Mouse (Mus musculus): ENCODE data around the gene Rex1bd. TPM values are rescaled to one million over a fixed set of nuclear protein-coding genes. Genes with fewer than 3 reads are reported as not detected.

The Rex1bd gene
- polyA plus RNA-seq, 1 experiment from 2014 or later = 121 TPM

Other genes starting within 250 kb of the Rex1bd start
- 27.7 and 31.5 TPM in 2 replicates for gene Homer3, start 223.9 kb downstream of the Rex1bd start, polyA plus RNA-seq (2015; fragmentation: Nextera tagmentation; extraction: Ambion mirVana)
- gene Ddx49, start 204.3 kb downstream of the Rex1bd start, polyA plus RNA-seq (2015; fragmentation: Nextera tagmentation; extraction: Ambion mirVana) = 45.8 and 52.7 TPM in 2 replicates
- 331 and 429 TPM in 2 replicates for gene Cope, start 204.2 kb downstream of the Rex1bd start, polyA plus RNA-seq (2015; fragmentation: Nextera tagmentation; extraction: Ambion mirVana)
- 3.6 TPM in 2 replicates for gene Cers1, start 191.0 kb downstream of the Rex1bd start, polyA plus RNA-seq (2015; fragmentation: Nextera tagmentation; extraction: Ambion mirVana)
- 0.38 and 1.4 TPM in 2 replicates for gene Gdf1, start 176.9 kb downstream of the Rex1bd start, polyA plus RNA-seq (2015; fragmentation: Nextera tagmentation; extraction: Ambion mirVana)
- gene Upf1, start 153.5 kb downstream of the Rex1bd start, polyA plus RNA-seq (2015; fragmentation: Nextera tagmentation; extraction: Ambion mirVana) = 14.6 and 15.7 TPM in 2 replicates
- 0.39 and 0.82 TPM in 2 replicates for gene Comp, start 133.2 kb downstream of the Rex1bd start, polyA plus RNA-seq (2015; fragmentation: Nextera tagmentation; extraction: Ambion mirVana)
- 14.8 and 15.0 TPM in 2 replicates for gene Crtc1, start 67.2 kb downstream of the Rex1bd start, polyA plus RNA-seq (2015; fragmentation: Nextera tagmentation; extraction: Ambion mirVana)
- 18.7 and 20.8 TPM in 2 replicates for gene Klhl26, start 29.8 kb downstream of the Rex1bd start, polyA plus RNA-seq (2015; fragmentation: Nextera tagmentation; extraction: Ambion mirVana)
- gene Tmem59l, start 19.4 kb downstream of the Rex1bd start, polyA plus RNA-seq (2015; fragmentation: Nextera tagmentation; extraction: Ambion mirVana) = 3.2 and 4.2 TPM in 2 replicates
- gene Crlf1, start 13.6 kb downstream of the Rex1bd start, polyA plus RNA-seq (2015; fragmentation: Nextera tagmentation; extraction: Ambion mirVana) = 0.95 and 1.2 TPM in 2 replicates
- 957 and 992 TPM in 2 replicates for gene Uba52, start 4.0 kb upstream of the Rex1bd start, polyA plus RNA-seq (2015; fragmentation: Nextera tagmentation; extraction: Ambion mirVana)
- 277 and 331 TPM in 2 replicates for gene Fkbp8, start 21.0 kb upstream of the Rex1bd start, polyA plus RNA-seq (2015; fragmentation: Nextera tagmentation; extraction: Ambion mirVana)
- 60.5 and 65.8 TPM in 2 replicates for gene Kxd1, start 21.2 kb upstream of the Rex1bd start, polyA plus RNA-seq (2015; fragmentation: Nextera tagmentation; extraction: Ambion mirVana)
- gene Ell, start 32.7 kb upstream of the Rex1bd start, polyA plus RNA-seq (2015; fragmentation: Nextera tagmentation; extraction: Ambion mirVana) = 15.9 TPM in 2 replicates
- 123 and 130 TPM in 2 replicates for gene Isyna1, start 87.6 kb upstream of the Rex1bd start, polyA plus RNA-seq (2015; fragmentation: Nextera tagmentation; extraction: Ambion mirVana)
- 86.9 and 91.7 TPM in 2 replicates for gene Ssbp4, start 102.1 kb upstream of the Rex1bd start, polyA plus RNA-seq (2015; fragmentation: Nextera tagmentation; extraction: Ambion mirVana)
- 2.4 and 2.5 TPM in 2 replicates for gene Lrrc25, start 109.4 kb upstream of the Rex1bd start, polyA plus RNA-seq (2015; fragmentation: Nextera tagmentation; extraction: Ambion mirVana)
- 2.3 and 2.9 TPM in 2 replicates for gene Gdf15, start 125.7 kb upstream of the Rex1bd start, polyA plus RNA-seq (2015; fragmentation: Nextera tagmentation; extraction: Ambion mirVana)
- gene Pgpep1, start 153.6 kb upstream of the Rex1bd start, polyA plus RNA-seq (2015; fragmentation: Nextera tagmentation; extraction: Ambion mirVana) = 58.0 and 74.2 TPM in 2 replicates
- gene Lsm4, start 166.5 kb upstream of the Rex1bd start, polyA plus RNA-seq (2015; fragmentation: Nextera tagmentation; extraction: Ambion mirVana) = 286 and 323 TPM in 2 replicates
- gene Jund, start 192.2 kb upstream of the Rex1bd start, polyA plus RNA-seq (2015; fragmentation: Nextera tagmentation; extraction: Ambion mirVana) = 83.7 and 88.8 TPM in 2 replicates
- not detected in 2 replicates for gene Iqcn, start 196.7 kb upstream of the Rex1bd start, polyA plus RNA-seq (2015; fragmentation: Nextera tagmentation; extraction: Ambion mirVana)
- 2.1 and 2.5 TPM in 2 replicates for gene Gm3336, start 211.8 kb upstream of the Rex1bd start, polyA plus RNA-seq (2015; fragmentation: Nextera tagmentation; extraction: Ambion mirVana)
- gene Pde4c, start 217.0 kb upstream of the Rex1bd start, polyA plus RNA-seq (2015; fragmentation: Nextera tagmentation; extraction: Ambion mirVana) = 0.21 and 0.53 TPM in 2 replicates
- 24.0 and 26.0 TPM in 2 replicates for gene Rab3a, start 247.9 kb upstream of the Rex1bd start, polyA plus RNA-seq (2015; fragmentation: Nextera tagmentation; extraction: Ambion mirVana)

Data from intestine, embryonic 15.5 days (tissue).